Mouse (Mus musculus) thymus, adult 2 months (tissue): ENCODE results near the gene Arhgef28.

Experiments used
- CTCF ChIP-seq: fragments of 200-500 bp; IDR thresholded peaks from 2 replicates; pipeline ENCODE4 v1.5.1; 2012; ENCODE audit warnings: mild to moderate bottlenecking, control low read depth, low read length, moderate library complexity, borderline replicate concordance; ENCODE audit not compliant: control insufficient read depth, poor library complexity, insufficient read depth; ENCODE audit errors: extremely low read depth
- POLR2A ChIP-seq: fragments of 200-500 bp; IDR thresholded peaks from 2 replicates; pipeline ENCODE4 v1.6.1; 2012; ENCODE audit warnings: mild to moderate bottlenecking, low read length, control low read depth, moderate library complexity; ENCODE audit not compliant: control insufficient read depth, poor library complexity, insufficient read depth; ENCODE audit errors: extremely low read depth

GRCm38 (mm10) chr13:98180636-98181035 is 25.6 kb downstream of the Arhgef28 start:
- TF ChIP-seq CTCF = no peak
- TF ChIP-seq POLR2A = no peak
